Mouse (Mus musculus): Measurements from ENCODE around the gene Rusc2.

DNA sequence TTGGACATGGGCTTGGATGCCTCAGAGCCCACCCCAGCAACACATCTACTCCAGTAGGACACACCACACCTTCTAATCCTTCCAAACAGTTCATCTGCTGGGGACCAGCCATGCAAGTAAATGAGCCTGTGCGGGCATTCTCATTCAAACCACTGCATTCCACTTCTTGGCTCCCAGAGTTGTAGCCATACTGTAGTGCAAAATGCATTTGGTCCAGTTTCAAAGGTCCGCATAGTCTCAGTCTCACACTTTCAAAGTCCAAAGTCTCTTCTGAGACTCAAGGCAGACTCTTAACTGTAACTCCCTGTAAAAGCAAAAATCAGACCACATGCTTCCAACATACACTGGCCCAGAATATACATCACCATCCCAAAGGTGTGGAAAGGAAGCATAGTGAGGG lies 36.8 kb upstream of the Rusc2 start:
- TF ChIP-seq POLR2A (IDR thresholded peaks at IDR 0.05; ENCODE audit: low read depth, low read length): no peak
- TF ChIP-seq CTCF (IDR thresholded peaks at IDR 0.05; ENCODE audit: extremely low read depth, insufficient read depth, insufficient read length, insufficient replicate concordance): no peak

All from spleen, adult 2 months (tissue).